18 mouse cellular contexts compared by ENCODE assay signal in the genomic region with DNA sequence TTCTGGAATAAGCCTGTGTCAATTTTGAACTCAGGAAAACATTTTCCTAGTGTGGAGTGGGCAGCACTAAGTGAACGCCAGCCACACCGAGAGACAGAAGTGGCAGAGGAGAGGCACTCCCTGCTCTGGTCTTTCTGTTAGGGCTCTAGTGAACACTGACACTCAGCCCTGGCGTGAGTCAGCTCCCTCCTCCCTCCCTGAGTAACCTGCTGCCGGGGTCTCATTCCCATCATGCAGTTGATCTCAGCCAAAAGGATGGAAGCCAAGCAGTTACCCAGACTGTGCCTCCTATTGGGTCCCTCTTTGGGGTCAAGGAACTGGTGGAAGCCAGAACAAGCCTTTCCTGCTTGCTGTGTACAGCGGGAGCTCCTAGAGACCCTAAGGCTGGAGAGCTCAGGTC. TPM values are rescaled to one million over a fixed set of nuclear protein-coding genes. Genes with fewer than 3 reads are reported as not detected.
"Had no signal": no experiment of that assay in that cellular context is flagged by ENCODE, and none has a peak within 500 bp of the region (broad histone marks: within the 10 kb centered on the region; RNA-seq: fewer than 3 reads in every experiment).

No protein-coding gene starts in this region.

- H3K4me3 ChIP-seq: midbrain, embryonic 13.5 days; myocyte; neural tube, embryonic 12.5 days; neural tube, embryonic 15.5 days had no signal

- H3K4me2 ChIP-seq: lung, embryonic 14.5 days; midbrain, embryonic 11.5 days; midbrain, embryonic 13.5 days; neural tube, embryonic 12.5 days; neural tube, embryonic 15.5 days had no signal

- H3K27ac ChIP-seq: liver, embryonic 14.5 days; midbrain, embryonic 13.5 days; neural tube, embryonic 12.5 days; neural tube, embryonic 15.5 days had no signal

- H3K27me3 ChIP-seq: midbrain, embryonic 13.5 days; neural tube, embryonic 12.5 days; neural tube, embryonic 15.5 days had no signal

- H3K9ac ChIP-seq: liver, embryonic 14.5 days; lung, embryonic 14.5 days; midbrain, embryonic 13.5 days; neural tube, embryonic 12.5 days; neural tube, embryonic 15.5 days had no signal

- DNase-seq: lung, adult 18-20 months; lung, embryonic 14.5 days; lung, postnatal 14 days; lung, postnatal 4 days; retina, postnatal 1 day; right cerebral cortex, adult 18-20 months; right cerebral cortex, postnatal 25 days; right cerebral cortex, postnatal 4 days; spleen, adult 18-20 months; thymus, adult 18-20 months; thymus, postnatal 14 days; thymus, postnatal 36 days had no signal

- H3K9me3 ChIP-seq: midbrain, embryonic 13.5 days; neural tube, embryonic 12.5 days; neural tube, embryonic 15.5 days had no signal

RNA-seq across cellular contexts. Expression of a gene that starts 32.9 kb away (rescaled TPM):
- polyA plus RNA-seq: myocyte had no signal
